Mouse (Mus musculus): ENCODE measurements at regions not wholly inside any gene's neighbourhood (a gene's known extent, or its start where the extent isn't known, plus 50 kb on each side); places are given as distances from the start of the nearest gene placed in this dataset.

GRCm38 (mm10) chr1:98813990-98814389, 393.1 kb downstream of the Slco6d1 start:
- DNase-seq (no peak), ATAC-seq (no peak)
- Histone ChIP-seq H3K4me3 (ENCODE audit: low read depth, low read length) (no peak overlapping the region), H3K9me3 (ENCODE audit: low read length) (no peaks in the 10 kb centered on the region), H3K4me2 (ENCODE audit: low read depth, low read length) (no peak overlapping the region), H3K27me3 (ENCODE audit: insufficient read depth, low read length) (no peaks in the 10 kb centered on the region), H3K27ac (ENCODE audit: low read depth) (no peak overlapping the region), H3K4me1 (ENCODE audit: insufficient read depth) (no peaks in the 10 kb centered on the region), H3K9ac (replicated peaks) (no peak overlapping the region), H3K36me3 (replicated peaks; ENCODE audit: insufficient read depth, low read length) (no peaks in the 10 kb centered on the region)
- WGBS (ENCODE audit: insufficient replicate concordance), result 79% methylated on average over 2 of the region's 2 CpGs
- TF ChIP-seq EP300 (IDR thresholded peaks at IDR 0.05; ENCODE audit: low read depth) (no peak), CTCF (IDR thresholded peaks at IDR 0.05; ENCODE audit: low read depth) (no peak)

- Histone ChIP-seq H3K27me3 (ENCODE audit: insufficient read depth, low read length) (no peaks in the 10 kb centered on the region), H3K36me3 (replicated peaks; ENCODE audit: insufficient read depth, low read length) (no peaks in the 10 kb centered on the region), H3K27ac (ENCODE audit: low read depth) (no peak overlapping the region), H3K9me3 (ENCODE audit: low read length) (no peaks in the 10 kb centered on the region), H3K4me1 (ENCODE audit: insufficient read depth) (no peaks in the 10 kb centered on the region), H3K9ac (replicated peaks) (no peak overlapping the region), H3K4me3 (ENCODE audit: low read depth, low read length) (no peak overlapping the region), H3K4me2 (ENCODE audit: low read depth, low read length) (no peak overlapping the region)
- DNase-seq (no peak), ATAC-seq (no peak)
- TF ChIP-seq EP300 (IDR thresholded peaks at IDR 0.05; ENCODE audit: low read depth) (no peak), CTCF (IDR thresholded peaks at IDR 0.05; ENCODE audit: low read depth) (no peak)
- 69% methylated on average over 2 of the region's 2 CpGs for WGBS (ENCODE audit: insufficient replicate concordance)
Observed at GRCm38 (mm10) chr1:98818076-98818475, 397.2 kb downstream of the Slco6d1 start.

- H3K27me3 ChIP-seq (ENCODE audit: insufficient read depth, low read length), result no peaks in the 10 kb centered on the region
- H3K4me3 ChIP-seq (ENCODE audit: low read depth, low read length), result no peak overlapping the region
- no peak overlapping the region for H3K4me2 ChIP-seq (ENCODE audit: low read depth, low read length)
- H3K9me3 ChIP-seq (ENCODE audit: low read length), result no peaks in the 10 kb centered on the region
- no peaks in the 10 kb centered on the region for H3K4me1 ChIP-seq (ENCODE audit: insufficient read depth)
- 83% methylated on average over 1 of the region's 1 CpGs for WGBS (ENCODE audit: insufficient replicate concordance)
- H3K27ac ChIP-seq (ENCODE audit: low read depth), result no peak overlapping the region
- TF ChIP-seq EP300 (IDR thresholded peaks at IDR 0.05; ENCODE audit: low read depth), result no peak
- TF ChIP-seq CTCF (IDR thresholded peaks at IDR 0.05; ENCODE audit: low read depth), result no peak
- ATAC-seq, result no peak
- no peaks in the 10 kb centered on the region for H3K36me3 ChIP-seq (replicated peaks; ENCODE audit: insufficient read depth, low read length)
- H3K9ac ChIP-seq (replicated peaks), result no peak overlapping the region
- DNase-seq, result no peak
Observed at GRCm38 (mm10) chr1:98860236-98860635, 439.3 kb downstream of the Slco6d1 start.

GRCm38 (mm10) chr1:98906260-98906659, 485.3 kb downstream of the Slco6d1 start:
- no peak overlapping the region for H3K4me2 ChIP-seq (ENCODE audit: low read depth, low read length)
- no peaks in the 10 kb centered on the region for H3K4me1 ChIP-seq (ENCODE audit: insufficient read depth)
- no peaks in the 10 kb centered on the region for H3K27me3 ChIP-seq (ENCODE audit: insufficient read depth, low read length)
- H3K9me3 ChIP-seq (ENCODE audit: low read length), result no peaks in the 10 kb centered on the region
- DNase-seq, result no peak
- no peak for ATAC-seq
- TF ChIP-seq EP300 (IDR thresholded peaks at IDR 0.05; ENCODE audit: low read depth) (no peak), CTCF (IDR thresholded peaks at IDR 0.05; ENCODE audit: low read depth) (no peak)
- H3K27ac ChIP-seq (ENCODE audit: low read depth), result no peak overlapping the region
- H3K9ac ChIP-seq (replicated peaks), result no peak overlapping the region
- no peaks in the 10 kb centered on the region for H3K36me3 ChIP-seq (replicated peaks; ENCODE audit: insufficient read depth, low read length)
- H3K4me3 ChIP-seq (ENCODE audit: low read depth, low read length), result no peak overlapping the region
- 60% methylated on average over 3 of the region's 3 CpGs for WGBS (ENCODE audit: insufficient replicate concordance)

DNA sequence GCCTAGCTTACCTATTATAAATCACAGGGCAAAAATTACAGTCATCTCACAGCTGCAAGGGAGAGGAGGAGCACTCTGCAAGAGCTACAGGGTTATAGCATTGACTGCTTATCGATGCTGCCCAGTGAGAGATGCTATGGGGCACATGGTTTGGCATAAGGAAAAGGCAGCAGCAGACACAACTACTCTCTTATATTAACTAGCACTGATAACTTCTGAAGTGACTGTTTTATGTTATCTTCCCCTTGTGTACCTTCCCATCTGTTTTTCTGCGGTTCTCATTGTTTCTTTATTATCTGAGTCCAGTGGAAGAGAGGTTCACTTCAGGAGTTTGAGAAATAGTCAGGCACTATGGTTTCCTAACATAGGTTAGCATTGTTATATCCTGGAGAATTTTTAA, 502.1 kb downstream of the Slco6d1 start:
- H3K4me2 ChIP-seq (ENCODE audit: low read depth, low read length), result no peak overlapping the region
- TF ChIP-seq CTCF (IDR thresholded peaks at IDR 0.05; ENCODE audit: low read depth), result no peak
- H3K9me3 ChIP-seq (ENCODE audit: low read length), result no peaks in the 10 kb centered on the region
- no peaks in the 10 kb centered on the region for H3K36me3 ChIP-seq (replicated peaks; ENCODE audit: insufficient read depth, low read length)
- no peak overlapping the region for H3K4me3 ChIP-seq (ENCODE audit: low read depth, low read length)
- ATAC-seq (no peak), DNase-seq (no peak)
- H3K27ac ChIP-seq (ENCODE audit: low read depth), result no peak overlapping the region
- no peaks in the 10 kb centered on the region for H3K4me1 ChIP-seq (ENCODE audit: insufficient read depth)
- H3K9ac ChIP-seq (replicated peaks), result no peak overlapping the region
- no peaks in the 10 kb centered on the region for H3K27me3 ChIP-seq (ENCODE audit: insufficient read depth, low read length)
- WGBS (ENCODE audit: insufficient replicate concordance), result 85% methylated on average over 2 of the region's 2 CpGs

- Histone ChIP-seq H3K36me3 (replicated peaks; ENCODE audit: insufficient read depth, low read length) (no peaks in the 10 kb centered on the region), H3K9me3 (ENCODE audit: low read length) (no peaks in the 10 kb centered on the region), H3K4me1 (ENCODE audit: insufficient read depth) (no peaks in the 10 kb centered on the region), H3K9ac (replicated peaks) (no peak overlapping the region), H3K27me3 (ENCODE audit: insufficient read depth, low read length) (no peaks in the 10 kb centered on the region), H3K27ac (ENCODE audit: low read depth) (no peak overlapping the region), H3K4me3 (ENCODE audit: low read depth, low read length) (no peak overlapping the region), H3K4me2 (ENCODE audit: low read depth, low read length) (no peak overlapping the region)
- WGBS (ENCODE audit: insufficient replicate concordance), result 64% methylated on average over 2 of the region's 2 CpGs
- no peak for TF ChIP-seq EP300 (IDR thresholded peaks at IDR 0.05; ENCODE audit: low read depth)
- no peak for TF ChIP-seq CTCF (IDR thresholded peaks at IDR 0.05; ENCODE audit: low read depth)
- no peak for ATAC-seq
- no peak for DNase-seq
Observed at GRCm38 (mm10) chr1:98924933-98925332, 504.0 kb downstream of the Slco6d1 start.

- 54% methylated on average over 1 of the region's 1 CpGs for WGBS (ENCODE audit: insufficient replicate concordance)
- no peak for TF ChIP-seq CTCF (IDR thresholded peaks at IDR 0.05; ENCODE audit: low read depth)
- TF ChIP-seq EP300 (IDR thresholded peaks at IDR 0.05; ENCODE audit: low read depth), result no peak
- H3K27ac ChIP-seq (ENCODE audit: low read depth), result no peak overlapping the region
- DNase-seq, result no peak
- H3K4me3 ChIP-seq (ENCODE audit: low read depth, low read length), result no peak overlapping the region
- no peaks in the 10 kb centered on the region for H3K27me3 ChIP-seq (ENCODE audit: insufficient read depth, low read length)
- no peak overlapping the region for H3K9ac ChIP-seq (replicated peaks)
- H3K4me2 ChIP-seq (ENCODE audit: low read depth, low read length), result no peak overlapping the region
- H3K9me3 ChIP-seq (ENCODE audit: low read length), result no peaks in the 10 kb centered on the region
- no peak for ATAC-seq
- no peaks in the 10 kb centered on the region for H3K36me3 ChIP-seq (replicated peaks; ENCODE audit: insufficient read depth, low read length)
- no peaks in the 10 kb centered on the region for H3K4me1 ChIP-seq (ENCODE audit: insufficient read depth)
Observed at GRCm38 (mm10) chr1:98930926-98931325, 510.0 kb downstream of the Slco6d1 start.

All from liver, postnatal 0 days (tissue).